Mouse (Mus musculus) frontal cortex, postnatal 36 days (tissue): ENCODE results near the gene Prdm10.

Experiments used
- DNase-seq, 2 experiments: peaks; one replicate each; pipeline ENCODE4 v3.0.0; 2022; ENCODE audit warnings: low spot score in 2 of 2

Gene Prdm10

DNA sequence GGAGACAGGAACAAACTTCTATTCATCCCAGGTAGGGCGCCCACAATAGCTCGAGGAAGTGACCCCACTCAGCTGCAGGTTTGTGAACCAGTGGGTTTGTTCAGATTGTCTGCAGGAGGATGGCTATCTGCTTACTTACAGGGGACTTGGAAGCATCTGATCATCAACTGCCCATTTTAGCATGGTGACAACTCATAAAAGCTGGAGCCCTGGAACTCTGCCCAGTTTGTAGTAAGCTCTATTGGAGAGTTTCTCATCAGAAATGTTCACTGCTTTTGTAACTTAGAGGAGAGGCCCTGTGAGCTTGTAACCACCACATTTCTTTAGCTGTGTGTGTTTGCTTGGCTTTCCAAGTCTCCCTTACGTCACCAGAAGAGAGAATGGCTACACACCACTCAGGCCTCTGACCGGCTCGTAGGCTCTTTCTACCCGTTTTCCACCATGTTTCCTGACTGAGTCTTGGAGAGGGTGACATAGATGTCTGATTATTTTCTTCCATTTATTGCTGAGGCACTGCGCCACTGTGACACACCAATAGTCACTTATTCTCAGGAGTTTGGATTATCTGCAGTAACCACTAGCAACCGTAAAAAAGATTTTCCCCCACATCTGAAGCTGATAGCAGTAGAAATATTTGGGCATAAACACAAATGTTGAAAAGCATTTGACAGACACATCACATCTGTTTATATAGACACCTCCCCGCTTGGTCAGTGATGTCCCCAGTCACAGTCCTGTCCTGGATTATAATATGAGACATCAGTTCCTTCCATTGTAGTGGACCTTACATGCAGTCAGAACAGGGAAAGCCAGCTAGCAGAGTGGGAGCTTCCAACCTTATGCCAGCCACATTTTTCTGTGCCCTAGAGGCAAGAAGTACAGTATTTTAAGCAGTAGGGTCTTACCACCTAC, 83.6 kb downstream of the Prdm10 start:
- peak; percentile 3 to 52 for DNase-seq

GRCm38 (mm10) chr9:31365086-31365485, 84.7 kb downstream of the Prdm10 start:
- DNase-seq, result no peak

DNA sequence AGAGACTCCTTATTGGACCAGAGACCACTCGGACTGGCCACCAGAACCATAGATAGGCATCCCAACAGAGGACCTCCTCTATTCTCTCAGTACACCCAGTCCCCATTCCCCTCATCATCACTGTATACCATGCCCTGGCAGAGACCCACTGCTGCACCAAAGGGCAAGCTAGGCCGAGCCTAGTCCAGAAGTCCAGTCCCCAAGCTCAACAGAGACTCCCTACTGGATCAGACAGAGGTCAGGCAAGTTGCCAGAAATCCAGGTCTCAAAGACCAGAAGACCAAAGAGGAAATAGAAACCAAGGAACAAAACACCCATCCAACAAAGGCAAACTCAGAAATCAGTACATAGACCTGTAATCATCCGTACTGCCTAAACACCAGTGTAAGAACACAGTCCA, 91.4 kb downstream of the Prdm10 start:
- no peak for DNase-seq

DNA sequence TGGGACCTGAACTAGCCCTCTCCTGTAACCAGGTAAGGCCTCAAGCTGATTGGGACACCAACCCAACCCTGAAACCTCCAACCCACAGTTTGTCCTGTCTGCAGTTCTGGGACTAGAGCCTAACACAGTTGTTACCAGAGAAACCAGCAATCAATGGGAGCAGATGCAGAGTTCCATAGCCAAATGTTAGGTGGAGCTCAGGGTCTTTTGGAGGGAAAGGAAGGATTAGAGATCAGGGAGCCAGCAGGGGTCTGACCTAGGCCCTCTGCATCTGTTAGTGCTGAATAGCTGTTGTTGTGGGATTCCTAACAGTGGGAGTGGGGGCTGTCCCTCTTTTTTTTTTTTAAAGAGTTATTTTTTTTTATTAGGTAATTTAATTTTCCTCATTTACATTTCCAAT, 96.3 kb downstream of the Prdm10 start:
- DNase-seq, result no peak

- DNase-seq, result peak; percentile 24
These were observed 104.6 kb downstream of the Prdm10 start for GRCm38 (mm10) chr9:31384786-31385499.

GRCm38 (mm10) chr9:31385500-31385869, 105.1 kb downstream of the Prdm10 start:
- DNase-seq, result peak in 1 of 2 experiments; percentile 24

- DNase-seq, result peak; percentile 92 to 93
These were observed 105.6 kb downstream of the Prdm10 start, which contains the start of gene Nfrkb for GRCm38 (mm10) chr9:31385947-31386354. TSS of gene Nfrkb (plus strand) at chr9:31386192.

DNA sequence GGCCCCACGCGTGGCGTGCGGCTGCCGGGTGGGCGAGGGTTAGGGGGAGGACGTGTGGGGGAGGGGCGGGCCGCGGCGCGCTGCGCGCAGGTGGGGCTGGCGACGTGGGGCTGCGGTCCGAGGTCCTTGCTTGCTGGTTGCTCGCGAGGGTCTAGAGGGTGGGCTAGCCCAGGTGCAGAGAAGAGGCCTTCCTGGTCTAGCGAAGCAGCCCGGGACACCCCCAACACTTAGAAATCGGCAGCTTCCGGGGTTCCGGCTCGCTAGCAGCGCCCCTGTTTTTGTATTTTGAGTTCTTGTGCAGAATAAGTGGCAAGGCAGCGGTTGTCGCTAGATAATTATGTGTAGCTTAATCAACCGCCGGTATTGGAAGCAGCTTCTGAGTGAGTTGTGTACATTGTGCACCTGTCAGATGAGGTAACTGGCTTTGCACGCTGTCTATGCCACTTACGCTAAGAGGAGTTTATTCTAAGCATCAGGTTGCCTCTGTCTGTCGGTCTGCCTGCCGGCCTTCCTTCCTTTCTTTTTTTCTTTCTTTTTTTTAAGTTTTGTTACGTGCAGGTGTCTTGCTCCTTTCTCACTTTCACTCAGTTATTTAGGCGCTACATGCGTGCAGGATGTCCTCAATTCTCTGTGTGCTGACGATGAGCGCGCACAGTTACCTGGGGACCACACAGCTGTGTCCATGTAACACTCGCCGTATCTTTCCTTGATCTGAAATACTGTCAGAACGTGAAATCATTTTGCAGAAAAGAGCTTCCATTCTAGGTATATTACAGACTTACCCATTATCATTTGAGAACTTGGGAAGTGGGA, 106.2 kb downstream of the Prdm10 start:
- peak in 1 of 2 experiments; percentile 26 for DNase-seq

DNA sequence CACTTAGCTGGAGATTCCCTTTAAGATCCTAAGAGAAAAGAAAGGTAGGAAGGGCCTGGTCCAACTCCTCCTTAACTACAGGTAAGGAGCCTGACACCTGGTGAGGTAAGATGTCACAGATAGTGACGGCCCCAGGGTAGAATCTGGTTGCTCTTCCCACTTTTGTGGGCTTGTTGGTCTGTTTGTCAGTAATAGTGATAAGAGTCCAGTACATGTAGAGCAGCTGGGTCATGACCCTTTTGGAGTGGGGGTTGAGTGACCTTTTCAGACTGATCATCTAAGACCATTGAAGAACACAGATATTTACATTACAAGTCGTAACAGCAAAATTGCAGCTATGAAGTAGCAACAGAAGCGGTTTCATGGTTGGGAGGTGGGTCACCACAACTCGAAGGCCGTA, 106.9 kb downstream of the Prdm10 start:
- DNase-seq, result no peak

DNA sequence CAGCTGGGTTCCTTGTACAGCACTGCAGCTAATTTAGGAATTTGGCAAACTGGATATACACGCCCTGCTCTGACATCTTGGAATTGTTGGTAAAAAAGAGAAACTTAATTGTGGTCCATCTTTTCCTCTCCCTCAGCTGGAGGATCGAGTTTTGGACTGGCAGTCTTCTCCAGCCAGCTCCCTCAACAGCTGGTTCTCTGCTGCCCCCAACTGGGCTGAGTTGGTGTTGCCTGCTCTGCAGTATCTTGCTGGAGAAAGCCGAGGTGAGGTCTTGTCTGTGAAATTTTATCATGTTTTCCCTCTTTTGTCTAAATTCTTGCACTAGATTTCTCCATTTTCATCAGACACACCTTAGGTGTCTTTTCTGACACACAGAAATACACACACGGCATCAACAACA, 120.1 kb downstream of the Prdm10 start:
- DNase-seq, result peak; percentile 72

DNA sequence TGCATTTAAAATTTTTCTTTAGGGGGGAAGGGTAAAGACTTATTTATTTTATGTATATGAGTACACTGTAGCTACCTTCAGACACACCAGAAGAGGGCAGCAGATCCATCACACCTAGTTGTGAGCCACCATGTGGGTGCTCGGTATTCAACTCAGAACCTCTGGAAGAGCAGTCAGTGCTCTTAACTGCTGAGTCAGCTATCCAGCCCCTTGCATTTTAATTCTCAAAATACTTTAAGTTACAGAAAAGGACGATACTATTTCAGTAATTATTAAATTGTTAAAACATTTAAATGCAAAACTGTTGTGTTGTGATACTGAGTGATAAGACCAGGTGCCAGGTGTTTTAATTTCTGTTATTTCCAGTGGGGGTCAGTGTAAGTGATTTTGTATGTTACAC, 124.0 kb downstream of the Prdm10 start:
- no peak for DNase-seq

- no peak for DNase-seq
These were observed 124.9 kb downstream of the Prdm10 start for GRCm38 (mm10) chr9:31405217-31405616.

GRCm38 (mm10) chr9:31412165-31412564, 131.8 kb downstream of the Prdm10 start:
- no peak for DNase-seq

DNA sequence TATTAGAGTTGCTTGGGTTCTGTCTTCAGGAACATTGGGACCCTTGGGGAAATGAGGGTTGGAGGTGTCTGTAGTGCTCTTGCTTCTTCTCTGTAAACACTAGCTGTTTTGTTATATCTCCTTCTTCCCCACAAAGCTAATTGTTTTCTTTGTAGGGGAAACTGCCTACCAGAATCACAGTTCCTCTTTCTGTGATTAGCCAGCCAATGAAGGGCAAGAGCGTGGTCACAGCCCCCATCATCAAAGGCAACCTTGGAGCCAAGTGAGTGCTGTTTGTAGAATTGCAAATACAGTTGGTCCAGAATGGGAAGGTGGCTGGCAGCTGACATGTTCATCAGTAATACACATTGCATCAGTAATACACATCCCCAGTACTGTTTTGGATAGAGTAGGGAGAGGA, 138.5 kb downstream of the Prdm10 start:
- no peak for DNase-seq

- no peak for DNase-seq
These were observed 141.8 kb downstream of the Prdm10 start for GRCm38 (mm10) chr9:31422143-31422542.

GRCm38 (mm10) chr9:31428971-31429370, 148.6 kb downstream of the Prdm10 start:
- DNase-seq, result no peak

GRCm38 (mm10) chr9:31430011-31430410, 149.7 kb downstream of the Prdm10 start:
- no peak for DNase-seq
